Mouse (Mus musculus) neural tube, embryonic 13.5 days (tissue): ENCODE results near the gene Nup98. TPM values are rescaled to one million over a fixed set of nuclear protein-coding genes. Genes with fewer than 3 reads are reported as not detected.

Experiments
- ATAC-seq: fragments of 200-750 bp; cut with Nextera tagmentation; 2 replicates; pipeline ENCODE4 v1.8.0; 2017; ENCODE audit warnings: low read depth, mild to moderate bottlenecking, moderate TSS enrichment, moderate library complexity
- H3K27ac ChIP-seq: fragments of 300-500 bp; sonication (generic); replicated peaks from 2 replicates; pipeline ENCODE4 v1.5.1; 2015; ENCODE audit warnings: moderate library complexity, mild to moderate bottlenecking, inconsistent platforms
- H3K27me3 ChIP-seq: fragments of 300-500 bp; sonication (generic); 2 replicates; pipeline ENCODE4 v1.6.1; 2015; ENCODE audit warnings: mild to moderate bottlenecking, inconsistent platforms
- H3K36me3 ChIP-seq: fragments of 300-500 bp; sonication (generic); 2 replicates; pipeline ENCODE4 v1.6.1; 2015; ENCODE audit warnings: mild to moderate bottlenecking, inconsistent platforms
- H3K4me1 ChIP-seq: fragments of 300-500 bp; sonication (generic); replicated peaks from 2 replicates; pipeline ENCODE4 v1.6.1; 2015; ENCODE audit warnings: inconsistent platforms
- H3K4me2 ChIP-seq: fragments of 300-500 bp; sonication (generic); 2 replicates; pipeline ENCODE4 v1.6.1; 2015; ENCODE audit warnings: inconsistent platforms, mild to moderate bottlenecking, moderate library complexity
- H3K4me3 ChIP-seq: fragments of 300-500 bp; sonication (generic); 2 replicates; pipeline ENCODE4 v1.5.1; 2015; ENCODE audit warnings: mild to moderate bottlenecking, inconsistent platforms
- H3K9ac ChIP-seq: fragments of 300-500 bp; sonication (generic); 2 replicates; pipeline ENCODE4 v1.6.1; 2015; ENCODE audit warnings: moderate library complexity, mild to moderate bottlenecking, inconsistent platforms
- H3K9me3 ChIP-seq: fragments of 300-500 bp; sonication (generic); 2 replicates; pipeline ENCODE4 v1.6.1; 2016; ENCODE audit warnings: inconsistent platforms
- WGBS: fragments of 180-500 bp; shearing (Covaris S2); methylation state at CpG from one replicate; pipeline ENCODE4 v1.1.7; 2015; 5-methylcytosine and 5-hydroxymethylcytosine counted together
- polyA plus RNA-seq: library from polyadenylated mRNA; unstranded; fragments of >200 nt; fragmentation: Nextera tagmentation; extraction: Ambion mirVana; gene quantifications from 2 replicates; pipeline ENCODE4 v1.2.1, GENCODE M21; 2015

The Nup98 gene
- polyA plus RNA-seq, 1 experiment from 2014 or later: 21.6 TPM

GRCm38 (mm10) chr7:102087336-102087735, 122.6 kb downstream of the Nup98 start:
- Histone ChIP-seq H3K9ac (no peak overlapping the region), H3K27me3 (no peaks in the 10 kb centered on the region), H3K9me3 (0 out of 2 replicates have a peak, but pooled peaks cover 4% of the 10 kb centered on the region), H3K27ac (no peak overlapping the region), H3K4me3 (no peak overlapping the region), H3K36me3 (peaks cover 53% of the 10 kb centered on the region), H3K4me2 (no peak overlapping the region), H3K4me1 (no peaks in the 10 kb centered on the region)
- ATAC-seq: no peak
- 90% methylated on average over 4 of the region's 4 CpGs for WGBS

- H3K9me3 ChIP-seq: no peaks in the 10 kb centered on the region
- ATAC-seq: no peak
- H3K4me1 ChIP-seq: no peaks in the 10 kb centered on the region
- H3K27ac ChIP-seq: no peak overlapping the region
- no peaks in the 10 kb centered on the region for H3K27me3 ChIP-seq
- H3K9ac ChIP-seq: no peak overlapping the region
- peaks cover 71% of the 10 kb centered on the region for H3K36me3 ChIP-seq
- H3K4me3 ChIP-seq: no peak overlapping the region
- 91% methylated on average over 26 of the region's 26 CpGs for WGBS
- no peak overlapping the region for H3K4me2 ChIP-seq
Observed at GRCm38 (mm10) chr7:102084041-102084696, 125.8 kb downstream of the Nup98 start.

- Histone ChIP-seq H3K4me3 (no peak within 1 kb of the TSS), H3K27me3 (no peaks in the 10 kb centered on the region), H3K4me2 (no peak within 1 kb of the TSS), H3K27ac (no peak within 1 kb of the TSS), H3K9ac (no peak within 1 kb of the TSS), H3K9me3 (no peaks in the 10 kb centered on the region), H3K4me1 (no peaks in the 10 kb centered on the region), H3K36me3 (peaks cover 74% of the 10 kb centered on the region)
- WGBS: 75% methylated on average over 5 of the region's 5 CpGs
- no peak for ATAC-seq
Observed at GRCm38 (mm10) chr7:102082816-102083215, 127.2 kb downstream of the Nup98 start, which contains the start of gene Trpc2. Gene Trpc2 (plus strand): TSS chr7:102083116.

- no peaks in the 10 kb centered on the region for H3K4me1 ChIP-seq
- WGBS: 91% methylated on average over 5 of the region's 5 CpGs
- H3K9ac ChIP-seq: no peak overlapping the region
- H3K9me3 ChIP-seq: no peaks in the 10 kb centered on the region
- no peaks in the 10 kb centered on the region for H3K27me3 ChIP-seq
- H3K36me3 ChIP-seq: peaks cover 84% of the 10 kb centered on the region
- no peak overlapping the region for H3K4me3 ChIP-seq
- ATAC-seq: no peak
- no peak overlapping the region for H3K4me2 ChIP-seq
- no peak overlapping the region for H3K27ac ChIP-seq
Observed at GRCm38 (mm10) chr7:102081784-102082183, 128.2 kb downstream of the Nup98 start.

GRCm38 (mm10) chr7:102080311-102080710, 129.7 kb downstream of the Nup98 start:
- H3K9me3 ChIP-seq: no peaks in the 10 kb centered on the region
- peaks cover 87% of the 10 kb centered on the region for H3K36me3 ChIP-seq
- H3K27me3 ChIP-seq: no peaks in the 10 kb centered on the region
- H3K27ac ChIP-seq: no peak overlapping the region
- no peak overlapping the region for H3K9ac ChIP-seq
- no peak overlapping the region for H3K4me3 ChIP-seq
- no peak for ATAC-seq
- no peak overlapping the region for H3K4me2 ChIP-seq
- 95% methylated on average over 8 of the region's 8 CpGs for WGBS
- no peaks in the 10 kb centered on the region for H3K4me1 ChIP-seq

- Histone ChIP-seq H3K9me3 (no peaks in the 10 kb centered on the region), H3K27me3 (no peaks in the 10 kb centered on the region), H3K4me1 (no peaks in the 10 kb centered on the region), H3K27ac (no peak overlapping the region), H3K4me2 (no peak overlapping the region), H3K36me3 (peaks cover 90% of the 10 kb centered on the region), H3K9ac (no peak overlapping the region), H3K4me3 (no peak overlapping the region)
- 81% methylated on average over 7 of the region's 7 CpGs for WGBS
- no peak for ATAC-seq
Observed at GRCm38 (mm10) chr7:102078517-102078916, 131.5 kb downstream of the Nup98 start.

GRCm38 (mm10) chr7:102076714-102077296, 133.2 kb downstream of the Nup98 start:
- ATAC-seq: no peak
- 80% methylated on average over 7 of the region's 7 CpGs for WGBS
- H3K9ac ChIP-seq: no peak overlapping the region
- H3K9me3 ChIP-seq: no peaks in the 10 kb centered on the region
- H3K4me3 ChIP-seq: no peak overlapping the region
- no peak overlapping the region for H3K27ac ChIP-seq
- H3K36me3 ChIP-seq: peaks cover 88% of the 10 kb centered on the region
- H3K4me2 ChIP-seq: no peak overlapping the region
- no peaks in the 10 kb centered on the region for H3K4me1 ChIP-seq
- no peaks in the 10 kb centered on the region for H3K27me3 ChIP-seq

Other genes starting within 250 kb of the Nup98 start
- 3.7 and 4.6 TPM in 2 replicates for gene Il18bp, start 191.5 kb downstream of the Nup98 start, polyA plus RNA-seq
- 30.7 and 33.2 TPM in 2 replicates for gene Rnf121, start 144.7 kb downstream of the Nup98 start, polyA plus RNA-seq
- 22.0 and 27.1 TPM in 2 replicates for gene Xndc1, start 144.7 kb downstream of the Nup98 start, polyA plus RNA-seq
- gene Xntrpc, start 144.5 kb downstream of the Nup98 start, polyA plus RNA-seq: 1.9 and 2.5 TPM in 2 replicates
- 1.8 TPM in 1 of 2 replicates, not detected in the other for gene Trpc2, start 127.1 kb downstream of the Nup98 start, polyA plus RNA-seq
- gene Art1, start 108.4 kb downstream of the Nup98 start, polyA plus RNA-seq: 0.71 and 1.2 TPM in 2 replicates
- 0.60 and 0.77 TPM in 2 replicates for gene Art5, start 100.7 kb downstream of the Nup98 start, polyA plus RNA-seq
- gene Chrna10, start 93.3 kb downstream of the Nup98 start, polyA plus RNA-seq: not detected in 2 replicates
- 47.5 and 49.6 TPM in 2 replicates for gene Pgap2, start within 50 bp of the Nup98 start, polyA plus RNA-seq
- gene Rhog, start 45.9 kb upstream of the Nup98 start, polyA plus RNA-seq: 20.1 and 22.5 TPM in 2 replicates
- 10.2 and 11.6 TPM in 2 replicates for gene Stim1, start 57.6 kb upstream of the Nup98 start, polyA plus RNA-seq
- gene Rrm1, start 231.5 kb upstream of the Nup98 start, polyA plus RNA-seq: 46.7 and 55.0 TPM in 2 replicates